Mouse (Mus musculus) CH12.LX (cell line): ENCODE measurements around the gene Htt.

Source experiments
- CTCF ChIP-seq, 2 experiments: IDR thresholded peaks in 1 of 2; conservative IDR thresholded peaks in 1 of 2; 2 replicates each; pipeline ENCODE4 v1.5.1; 2011 to 2012; ENCODE audit warnings: low read depth in 2 of 2, low read length in 2 of 2, improper control_type of control experiment in 1 of 2, inconsistent platforms in 1 of 2, mild to moderate bottlenecking in 1 of 2, moderate library complexity in 1 of 2
- E2F4 ChIP-seq: IDR thresholded peaks from 2 replicates; pipeline ENCODE4 v1.6.1; 2011; ENCODE audit warnings: low read depth, low read length, improper control_type of control experiment; ENCODE audit not compliant: insufficient replicate concordance
- HCFC1 ChIP-seq: IDR thresholded peaks from 2 replicates; pipeline ENCODE4 v1.6.1; 2012; ENCODE audit warnings: low read depth, mild to moderate bottlenecking, inconsistent platforms, low read length, improper control_type of control experiment
- MAX ChIP-seq: IDR thresholded peaks from 2 replicates; pipeline ENCODE4 v1.6.1; 2011; ENCODE audit warnings: low read length, improper control_type of control experiment
- MAZ ChIP-seq: IDR thresholded peaks from 2 replicates; pipeline ENCODE4 v1.6.1; 2012; ENCODE audit warnings: low read depth, mild to moderate bottlenecking, inconsistent platforms, low read length, improper control_type of control experiment, moderate library complexity
- NELFE ChIP-seq: IDR thresholded peaks from 2 replicates; pipeline ENCODE4 v1.6.1; 2011; ENCODE audit warnings: low read depth, low read length, improper control_type of control experiment
- POLR2AphosphoS2 ChIP-seq: IDR thresholded peaks from 2 replicates; pipeline ENCODE4 v1.6.1; 2011; ENCODE audit warnings: low read depth, low read length, improper control_type of control experiment

- TF ChIP-seq E2F4 (no peak), MAZ (no peak), NELFE (peak; percentile 94), POLR2AphosphoS2 (peak; percentile 71; the same call in 1 of the 2 replicates), CTCF (conservative IDR thresholded peaks at IDR 0.05 in 1 of 2, IDR thresholded peaks at IDR 0.05 in 1 of 2; ENCODE audit: low read depth in 2 of 2, low read length in 2 of 2) (peak in 1 of 2 experiments; percentile 6; a peak in 1 of 4 replicates), MAX (peak; percentile 53; the same call in 1 of the 2 replicates), HCFC1 (peak; percentile 85)
These were observed at the start of gene Htt for GRCm38 (mm10) chr5:34761509-34761908.
